Mouse (Mus musculus): ENCODE data around the gene Psmd9. TPM values are rescaled to one million over a fixed set of nuclear protein-coding genes. Genes with fewer than 3 reads are reported as not detected.

Psmd9 gene
- total RNA-seq, 1 experiment from 2014 or later: 30.8 TPM

- DNase-seq: no peak
These were observed 18.6 kb upstream of the Psmd9 start for GRCm38 (mm10) chr5:123150641-123151040.

GRCm38 (mm10) chr5:123151077-123151476 is 18.1 kb upstream of the Psmd9 start:
- DNase-seq: no peak

GRCm38 (mm10) chr5:123151707-123152362 is 17.4 kb upstream of the Psmd9 start:
- DNase-seq: no peak

- DNase-seq: no peak
These were observed 16.3 kb upstream of the Psmd9 start for GRCm38 (mm10) chr5:123152901-123153300.

GRCm38 (mm10) chr5:123155425-123155824 is 13.8 kb upstream of the Psmd9 start:
- DNase-seq: peak; percentile 63

- no peak for DNase-seq
These were observed 12.4 kb upstream of the Psmd9 start for GRCm38 (mm10) chr5:123156763-123157162.

- DNase-seq: no peak
These were observed 11.2 kb upstream of the Psmd9 start for GRCm38 (mm10) chr5:123157972-123158371.

- DNase-seq: peak; percentile 50
These were observed 9.8 kb upstream of the Psmd9 start for GRCm38 (mm10) chr5:123159446-123159845.

GRCm38 (mm10) chr5:123159866-123160265 is 9.3 kb upstream of the Psmd9 start:
- no peak for DNase-seq

GRCm38 (mm10) chr5:123160341-123160740 is 8.9 kb upstream of the Psmd9 start:
- peak; percentile 65 for DNase-seq

- DNase-seq: no peak
These were observed 6.3 kb upstream of the Psmd9 start for GRCm38 (mm10) chr5:123162942-123163341.

GRCm38 (mm10) chr5:123166437-123166836 is 2.8 kb upstream of the Psmd9 start:
- no peak for DNase-seq

- DNase-seq: no peak
These were observed 1.6 kb upstream of the Psmd9 start for GRCm38 (mm10) chr5:123167591-123167990.

GRCm38 (mm10) chr5:123170365-123170764 is 1.2 kb downstream of the Psmd9 start:
- no peak for DNase-seq

GRCm38 (mm10) chr5:123171646-123172350 is 2.6 kb downstream of the Psmd9 start:
- peak; percentile 82 for DNase-seq

GRCm38 (mm10) chr5:123178792-123179191 is 9.6 kb downstream of the Psmd9 start:
- no peak for DNase-seq

GRCm38 (mm10) chr5:123180390-123180789 is 11.2 kb downstream of the Psmd9 start:
- DNase-seq: no peak

- DNase-seq: no peak
These were observed 12.3 kb downstream of the Psmd9 start for GRCm38 (mm10) chr5:123181536-123181935.

- DNase-seq: no peak
These were observed 13.4 kb downstream of the Psmd9 start, which contains the start of gene Hpd for GRCm38 (mm10) chr5:123182651-123183050. TSS of gene Hpd (minus strand) at chr5:123182727.

- DNase-seq: peak; percentile 40
These were observed 16.8 kb downstream of the Psmd9 start for GRCm38 (mm10) chr5:123185966-123186365.

- DNase-seq: no peak
These were observed 18.1 kb downstream of the Psmd9 start for GRCm38 (mm10) chr5:123187306-123187705.

GRCm38 (mm10) chr5:123190912-123191311 is 21.7 kb downstream of the Psmd9 start:
- DNase-seq: no peak

- no peak for DNase-seq
These were observed 22.2 kb downstream of the Psmd9 start for GRCm38 (mm10) chr5:123191427-123191826.

- DNase-seq: no peak
These were observed 23.5 kb downstream of the Psmd9 start for GRCm38 (mm10) chr5:123192606-123193150.

Measured in adrenal gland, postnatal 25 days (tissue).